Mouse (Mus musculus) adrenal gland, adult (tissue): ENCODE results near the gene Tspan15.
A peak's percentile ranks its signal among the peaks of the same experiment; 100 is the strongest.

Source experiments
- DNase-seq, 2 experiments: peaks; one replicate each; pipeline ENCODE4 v3.0.0; 2022 to 2023; ENCODE audit warnings: low spot score in 1 of 2; ENCODE audit not compliant: inconsistent age in 2 of 2

Tspan15 gene

GRCm38 (mm10) chr10:62231811-62232210, 760 bp upstream of the Tspan15 start:
- DNase-seq, result peak in 1 of 2 experiments; percentile 59

GRCm38 (mm10) chr10:62231395-62231732, 313 bp upstream of the Tspan15 start:
- no peak for DNase-seq

- DNase-seq, result peak in 1 of 2 experiments; percentile 48
These were observed 2.9 kb downstream of the Tspan15 start for GRCm38 (mm10) chr10:62228126-62228525.

- no peak for DNase-seq
These were observed 5.2 kb downstream of the Tspan15 start for GRCm38 (mm10) chr10:62225839-62226238.

GRCm38 (mm10) chr10:62224231-62224630, 6.8 kb downstream of the Tspan15 start:
- peak; percentile 57 to 74 for DNase-seq

GRCm38 (mm10) chr10:62222777-62223176, 8.3 kb downstream of the Tspan15 start:
- no peak for DNase-seq

GRCm38 (mm10) chr10:62221647-62222046, 9.4 kb downstream of the Tspan15 start:
- no peak for DNase-seq

- no peak for DNase-seq
These were observed 10.1 kb downstream of the Tspan15 start for GRCm38 (mm10) chr10:62220732-62221514.

GRCm38 (mm10) chr10:62218789-62219172, 12.3 kb downstream of the Tspan15 start:
- peak in 1 of 2 experiments; percentile 63 for DNase-seq

- DNase-seq, result peak in 1 of 2 experiments; percentile 41
These were observed 12.8 kb downstream of the Tspan15 start for GRCm38 (mm10) chr10:62218044-62218788.

GRCm38 (mm10) chr10:62217196-62217595, 13.9 kb downstream of the Tspan15 start:
- DNase-seq, result peak in 1 of 2 experiments; percentile 51

GRCm38 (mm10) chr10:62216595-62216994, 14.5 kb downstream of the Tspan15 start:
- DNase-seq, result peak in 1 of 2 experiments; percentile 63

GRCm38 (mm10) chr10:62215633-62216032, 15.4 kb downstream of the Tspan15 start:
- no peak for DNase-seq

GRCm38 (mm10) chr10:62215169-62215616, 15.9 kb downstream of the Tspan15 start:
- no peak for DNase-seq

- peak; percentile 63 to 82 for DNase-seq
These were observed 19.7 kb downstream of the Tspan15 start for GRCm38 (mm10) chr10:62211310-62211709.

- DNase-seq, result peak in 1 of 2 experiments; percentile 61
These were observed 22.7 kb downstream of the Tspan15 start for GRCm38 (mm10) chr10:62208241-62208896.

- peak in 1 of 2 experiments; percentile 54 for DNase-seq
These were observed 28.5 kb downstream of the Tspan15 start for GRCm38 (mm10) chr10:62202574-62202973.

GRCm38 (mm10) chr10:62198891-62199290, 32.2 kb downstream of the Tspan15 start:
- DNase-seq, result peak in 1 of 2 experiments; percentile 51

- peak in 1 of 2 experiments; percentile 54 for DNase-seq
These were observed 33.6 kb downstream of the Tspan15 start for GRCm38 (mm10) chr10:62197403-62197802.

GRCm38 (mm10) chr10:62195376-62195775, 35.7 kb downstream of the Tspan15 start:
- peak in 1 of 2 experiments; percentile 63 for DNase-seq

GRCm38 (mm10) chr10:62194946-62195345, 36.1 kb downstream of the Tspan15 start:
- DNase-seq, result no peak
